Mouse (Mus musculus): ENCODE results near the gene Tmtc2. TPM values are rescaled to one million over a fixed set of nuclear protein-coding genes. Genes with fewer than 3 reads are reported as not detected.

Gene Tmtc2
- polyA plus RNA-seq, 1 experiment, result 0.10 TPM

- H3K9me3 ChIP-seq, result peaks cover 9% of the 10 kb centered on the region
- TF ChIP-seq FLI1 (IDR thresholded peaks at IDR 0.05; ENCODE audit: low read length), result no peak
- no peak for TF ChIP-seq GATA1 (IDR thresholded peaks at IDR 0.05; ENCODE audit: borderline replicate concordance, low read length)
Observed at GRCm38 (mm10) chr10:105401754-105402480, 172.3 kb downstream of the Tmtc2 start.

DNA sequence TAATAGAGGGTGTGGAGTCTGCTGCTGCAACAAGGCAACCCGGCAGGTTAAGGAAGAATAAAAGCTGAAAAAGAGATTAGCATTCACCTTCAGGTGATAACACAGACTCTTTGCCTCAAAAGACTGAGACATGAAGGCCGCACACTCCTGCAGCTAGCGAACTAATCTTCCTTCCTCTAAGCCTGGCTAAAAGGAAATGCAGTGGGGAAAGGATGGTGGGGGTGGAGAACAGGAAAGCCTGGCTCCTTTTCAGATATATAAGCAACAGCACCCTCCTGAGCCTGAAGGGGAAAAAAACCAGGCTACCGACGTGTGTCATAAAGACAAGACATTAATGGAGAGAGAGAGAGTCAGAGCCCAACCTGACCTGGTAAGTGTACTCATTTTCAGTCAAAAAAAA lies 174.9 kb downstream of the Tmtc2 start:
- TF ChIP-seq FLI1 (IDR thresholded peaks at IDR 0.05; ENCODE audit: low read length) (no peak), GATA1 (IDR thresholded peaks at IDR 0.05; ENCODE audit: borderline replicate concordance, low read length) (no peak)
- no peaks in the 10 kb centered on the region for H3K27me3 ChIP-seq (replicated peaks)
- H3K4me3 ChIP-seq (replicated peaks), result peak overlapping the region; percentile 46
- H3K4me1 ChIP-seq, result peaks cover 11% of the 10 kb centered on the region
- H3K9me3 ChIP-seq, result peaks cover 5% of the 10 kb centered on the region; the same call in 1 of the 2 replicates
- H3K36me3 ChIP-seq (replicated peaks; ENCODE audit: low read length), result no peaks in the 10 kb centered on the region

More at GRCm38 (mm10) chr10:105401754-105402480, 172.3 kb downstream of the Tmtc2 start:
- H3K36me3 ChIP-seq (replicated peaks; ENCODE audit: low read length), result no peaks in the 10 kb centered on the region
- H3K27me3 ChIP-seq (replicated peaks), result no peaks in the 10 kb centered on the region
- no peak overlapping the region for H3K4me3 ChIP-seq (replicated peaks)
- H3K4me1 ChIP-seq, result peaks cover 11% of the 10 kb centered on the region

GRCm38 (mm10) chr10:105384065-105384464 lies 190.2 kb downstream of the Tmtc2 start:
- no peaks in the 10 kb centered on the region for H3K36me3 ChIP-seq (replicated peaks; ENCODE audit: low read length)
- no peaks in the 10 kb centered on the region for H3K4me1 ChIP-seq
- TF ChIP-seq FLI1 (IDR thresholded peaks at IDR 0.05; ENCODE audit: low read length), result no peak
- TF ChIP-seq GATA1 (IDR thresholded peaks at IDR 0.05; ENCODE audit: borderline replicate concordance, low read length), result no peak
- H3K9me3 ChIP-seq, result no peaks in the 10 kb centered on the region
- no peak overlapping the region for H3K4me3 ChIP-seq (replicated peaks)
- no peaks in the 10 kb centered on the region for H3K27me3 ChIP-seq (replicated peaks)

DNA sequence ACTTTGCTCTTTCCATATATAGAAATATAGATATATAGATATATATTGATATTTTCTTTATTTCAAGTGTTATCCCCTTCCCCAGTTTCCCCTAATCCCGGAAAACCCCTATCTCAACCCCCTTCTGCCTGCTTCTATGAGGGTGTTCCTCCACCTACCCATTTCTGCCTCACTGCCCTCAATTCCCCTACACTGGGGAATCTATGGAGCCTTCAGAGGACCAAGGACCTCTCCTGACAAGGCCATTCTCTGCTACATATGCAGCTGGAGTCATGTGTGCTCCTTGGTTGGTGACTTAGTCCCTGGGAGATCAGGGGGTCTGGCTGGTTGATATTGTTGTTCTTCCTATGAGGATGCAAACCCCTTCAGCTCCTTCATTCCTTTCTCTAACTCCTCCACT lies 192.5 kb downstream of the Tmtc2 start:
- no peaks in the 10 kb centered on the region for H3K36me3 ChIP-seq (replicated peaks; ENCODE audit: low read length)
- H3K4me1 ChIP-seq, result no peaks in the 10 kb centered on the region
- H3K27me3 ChIP-seq (replicated peaks), result no peaks in the 10 kb centered on the region
- no peaks in the 10 kb centered on the region for H3K9me3 ChIP-seq
- no peak overlapping the region for H3K4me3 ChIP-seq (replicated peaks)
- TF ChIP-seq GATA1 (IDR thresholded peaks at IDR 0.05; ENCODE audit: borderline replicate concordance, low read length) (no peak), FLI1 (IDR thresholded peaks at IDR 0.05; ENCODE audit: low read length) (no peak)

DNA sequence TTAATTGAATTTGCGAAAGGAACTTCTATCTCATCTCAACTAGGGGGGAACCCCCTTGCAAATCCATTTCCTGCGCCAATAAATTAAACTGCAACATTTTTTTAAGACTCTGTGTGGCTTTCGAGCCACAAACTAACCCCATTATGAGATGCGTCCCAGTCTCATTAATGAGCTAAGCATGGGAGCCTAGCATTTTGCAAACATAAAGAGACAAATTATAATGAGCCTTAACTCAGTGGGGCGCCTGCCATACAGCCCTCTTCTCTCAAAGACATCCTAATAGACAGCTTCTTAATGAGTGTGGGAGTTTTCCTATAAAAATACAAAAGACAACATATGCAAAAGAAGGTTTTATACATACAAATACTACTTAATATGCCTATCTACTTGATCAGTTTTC lies 193.0 kb downstream of the Tmtc2 start:
- no peaks in the 10 kb centered on the region for H3K9me3 ChIP-seq
- H3K4me3 ChIP-seq (replicated peaks), result no peak overlapping the region
- H3K4me1 ChIP-seq, result no peaks in the 10 kb centered on the region
- no peaks in the 10 kb centered on the region for H3K27me3 ChIP-seq (replicated peaks)
- TF ChIP-seq FLI1 (IDR thresholded peaks at IDR 0.05; ENCODE audit: low read length) (no peak), GATA1 (IDR thresholded peaks at IDR 0.05; ENCODE audit: borderline replicate concordance, low read length) (no peak)
- H3K36me3 ChIP-seq (replicated peaks; ENCODE audit: low read length), result no peaks in the 10 kb centered on the region

- no peaks in the 10 kb centered on the region for H3K27me3 ChIP-seq (replicated peaks)
- H3K4me3 ChIP-seq (replicated peaks), result no peak overlapping the region
- H3K4me1 ChIP-seq, result no peaks in the 10 kb centered on the region
- TF ChIP-seq GATA1 (IDR thresholded peaks at IDR 0.05; ENCODE audit: borderline replicate concordance, low read length), result no peak
- no peak for TF ChIP-seq FLI1 (IDR thresholded peaks at IDR 0.05; ENCODE audit: low read length)
- no peaks in the 10 kb centered on the region for H3K36me3 ChIP-seq (replicated peaks; ENCODE audit: low read length)
- no peaks in the 10 kb centered on the region for H3K9me3 ChIP-seq
Observed at GRCm38 (mm10) chr10:105380584-105380983, 193.7 kb downstream of the Tmtc2 start.

GRCm38 (mm10) chr10:105377711-105378110 lies 196.5 kb downstream of the Tmtc2 start:
- Histone ChIP-seq H3K4me1 (no peaks in the 10 kb centered on the region), H3K27me3 (replicated peaks) (no peaks in the 10 kb centered on the region), H3K4me3 (replicated peaks) (no peak overlapping the region), H3K9me3 (peaks cover 8% of the 10 kb centered on the region), H3K36me3 (replicated peaks; ENCODE audit: low read length) (no peaks in the 10 kb centered on the region)
- TF ChIP-seq GATA1 (IDR thresholded peaks at IDR 0.05; ENCODE audit: borderline replicate concordance, low read length) (no peak), FLI1 (IDR thresholded peaks at IDR 0.05; ENCODE audit: low read length) (no peak)

DNA sequence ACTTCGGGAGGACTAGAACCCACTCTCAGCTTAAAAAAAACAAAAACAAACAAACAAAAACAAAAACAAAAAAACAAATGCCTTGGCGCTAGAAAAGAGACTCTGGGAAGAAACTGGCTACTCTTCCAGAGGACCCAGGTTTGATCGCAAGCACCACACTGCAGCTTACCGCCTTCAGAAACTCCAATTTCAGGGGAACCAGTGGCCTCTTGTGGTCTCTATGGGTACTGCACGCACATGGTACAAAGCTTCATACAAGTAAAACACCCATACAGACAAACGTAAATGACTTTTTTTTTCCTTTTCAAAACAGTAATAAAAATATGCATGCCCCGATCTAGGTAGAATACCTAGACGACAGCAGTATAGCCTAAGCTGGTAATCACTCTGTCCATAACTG lies 201.0 kb downstream of the Tmtc2 start:
- Histone ChIP-seq H3K27me3 (replicated peaks) (no peaks in the 10 kb centered on the region), H3K9me3 (peaks cover 15% of the 10 kb centered on the region), H3K36me3 (replicated peaks; ENCODE audit: low read length) (no peaks in the 10 kb centered on the region), H3K4me3 (replicated peaks) (no peak overlapping the region), H3K4me1 (no peaks in the 10 kb centered on the region)
- TF ChIP-seq GATA1 (IDR thresholded peaks at IDR 0.05; ENCODE audit: borderline replicate concordance, low read length) (no peak), FLI1 (IDR thresholded peaks at IDR 0.05; ENCODE audit: low read length) (no peak)

DNA sequence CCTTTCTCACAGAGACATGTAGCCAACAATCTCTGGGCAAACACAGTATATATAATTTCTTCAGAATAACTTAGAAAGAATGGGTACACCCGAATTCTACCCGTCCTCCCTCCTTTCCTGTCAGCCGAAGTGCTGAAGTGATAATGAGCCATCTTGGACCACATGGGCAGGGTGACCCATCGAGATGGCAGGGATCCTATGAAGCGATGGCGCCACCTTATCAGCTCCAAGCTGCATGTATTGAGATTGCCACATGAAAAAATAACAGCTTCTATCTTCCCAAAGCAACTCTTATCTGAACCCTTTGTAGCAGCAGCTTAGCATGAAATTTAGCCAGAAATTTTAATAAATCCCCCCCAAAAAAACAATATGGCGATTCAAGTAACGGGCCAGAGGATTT lies 206.0 kb downstream of the Tmtc2 start:
- TF ChIP-seq GATA1 (IDR thresholded peaks at IDR 0.05; ENCODE audit: borderline replicate concordance, low read length) (no peak), FLI1 (IDR thresholded peaks at IDR 0.05; ENCODE audit: low read length) (no peak)
- Histone ChIP-seq H3K27me3 (replicated peaks) (no peaks in the 10 kb centered on the region), H3K4me1 (peaks cover 6% of the 10 kb centered on the region; the same call in 1 of the 2 replicates), H3K4me3 (replicated peaks) (no peak overlapping the region), H3K36me3 (replicated peaks; ENCODE audit: low read length) (no peaks in the 10 kb centered on the region), H3K9me3 (peaks cover 12% of the 10 kb centered on the region)

- no peaks in the 10 kb centered on the region for H3K9me3 ChIP-seq
- H3K4me3 ChIP-seq (replicated peaks), result no peak overlapping the region
- peaks cover 6% of the 10 kb centered on the region; the same call in 1 of the 2 replicates for H3K4me1 ChIP-seq
- TF ChIP-seq GATA1 (IDR thresholded peaks at IDR 0.05; ENCODE audit: borderline replicate concordance, low read length) (no peak), FLI1 (IDR thresholded peaks at IDR 0.05; ENCODE audit: low read length) (no peak)
- no peaks in the 10 kb centered on the region for H3K36me3 ChIP-seq (replicated peaks; ENCODE audit: low read length)
- no peaks in the 10 kb centered on the region for H3K27me3 ChIP-seq (replicated peaks)
Observed at GRCm38 (mm10) chr10:105364480-105364879, 209.8 kb downstream of the Tmtc2 start.

Measured in megakaryocyte, embryonic 14.5 days (primary cell).